Mouse (Mus musculus): ENCODE measurements at regions not wholly inside any gene's neighbourhood (a gene's known extent, or its start where the extent isn't known, plus 50 kb on each side); places are given as distances from the start of the nearest gene placed in this dataset.

GRCm38 (mm10) chr7:37144303-37144702, 446.4 kb downstream of the Tshz3 start:
- no peak for DNase-seq
- Histone ChIP-seq H3K27ac (no peak overlapping the region), H3K4me3 (no peak overlapping the region)
- no peak for TF ChIP-seq CTCF (IDR thresholded peaks at IDR 0.05)
- intact Hi-C loops (cut with DNase I): no loop called here

- H3K27ac ChIP-seq: no peak overlapping the region
- H3K4me3 ChIP-seq: no peak overlapping the region
- intact Hi-C loops (cut with DNase I): no loop called here
- no peak for DNase-seq
- no peak for TF ChIP-seq CTCF (IDR thresholded peaks at IDR 0.05)
These were observed 451.8 kb downstream of the Tshz3 start for GRCm38 (mm10) chr7:37149711-37150110.

GRCm38 (mm10) chr7:37159801-37160200, 461.9 kb downstream of the Tshz3 start:
- TF ChIP-seq CTCF (IDR thresholded peaks at IDR 0.05): no peak
- DNase-seq: no peak
- Histone ChIP-seq H3K27ac (no peak overlapping the region), H3K4me3 (no peak overlapping the region)
- intact Hi-C loops (cut with DNase I): no loop called here

- DNase-seq: no peak
These were observed 471.0 kb downstream of the Tshz3 start for GRCm38 (mm10) chr7:37168883-37169282.

GRCm38 (mm10) chr7:37175746-37176145, 477.8 kb downstream of the Tshz3 start:
- DNase-seq: no peak
- TF ChIP-seq CTCF (IDR thresholded peaks at IDR 0.05): no peak
- intact Hi-C loops (cut with DNase I): no loop called here

More at GRCm38 (mm10) chr7:37168883-37169282, 471.0 kb downstream of the Tshz3 start:
- intact Hi-C loops (cut with DNase I): no loop called here
- TF ChIP-seq CTCF (IDR thresholded peaks at IDR 0.05): no peak
- no peak overlapping the region for H3K27ac ChIP-seq
- no peak overlapping the region for H3K4me3 ChIP-seq

GRCm38 (mm10) chr7:37178256-37178655, 480.3 kb downstream of the Tshz3 start:
- H3K27ac ChIP-seq: no peak overlapping the region
- intact Hi-C loops (cut with DNase I): no loop called here
- no peak for DNase-seq
- H3K4me3 ChIP-seq: no peak overlapping the region
- TF ChIP-seq CTCF (IDR thresholded peaks at IDR 0.05): no peak

More at GRCm38 (mm10) chr7:37175746-37176145, 477.8 kb downstream of the Tshz3 start:
- Histone ChIP-seq H3K27ac (no peak overlapping the region), H3K4me3 (no peak overlapping the region)

GRCm38 (mm10) chr7:37179907-37180306, 482.0 kb downstream of the Tshz3 start:
- H3K4me3 ChIP-seq: no peak overlapping the region
- DNase-seq: no peak
- H3K27ac ChIP-seq: no peak overlapping the region
- intact Hi-C loops (cut with DNase I): no loop called here
- TF ChIP-seq CTCF (IDR thresholded peaks at IDR 0.05): no peak

GRCm38 (mm10) chr7:37180416-37180815, 482.5 kb downstream of the Tshz3 start:
- DNase-seq: no peak
- Histone ChIP-seq H3K27ac (no peak overlapping the region), H3K4me3 (no peak overlapping the region)
- intact Hi-C loops (cut with DNase I): no loop called here
- TF ChIP-seq CTCF (IDR thresholded peaks at IDR 0.05): no peak

- intact Hi-C loops (cut with DNase I): no loop called here
- H3K4me3 ChIP-seq: no peak overlapping the region
- no peak for DNase-seq
- H3K27ac ChIP-seq: no peak overlapping the region
- TF ChIP-seq CTCF (IDR thresholded peaks at IDR 0.05): no peak
These were observed 483.2 kb downstream of the Tshz3 start for GRCm38 (mm10) chr7:37181109-37181508.

- intact Hi-C loops (cut with DNase I): no loop called here
- no peak for TF ChIP-seq CTCF (IDR thresholded peaks at IDR 0.05)
- Histone ChIP-seq H3K27ac (no peak overlapping the region), H3K4me3 (no peak overlapping the region)
- DNase-seq: no peak
These were observed 494.6 kb downstream of the Tshz3 start for GRCm38 (mm10) chr7:37192536-37192935.

- no peak overlapping the region for H3K27ac ChIP-seq
- DNase-seq: no peak
- TF ChIP-seq CTCF (IDR thresholded peaks at IDR 0.05): no peak
- intact Hi-C loops (cut with DNase I): no loop called here
- H3K4me3 ChIP-seq: no peak overlapping the region
These were observed 506.9 kb downstream of the Tshz3 start for GRCm38 (mm10) chr7:37204800-37205199.

- Histone ChIP-seq H3K27ac (no peak overlapping the region), H3K4me3 (no peak overlapping the region)
- TF ChIP-seq CTCF (IDR thresholded peaks at IDR 0.05): no peak
- intact Hi-C loops (cut with DNase I): no loop called here
- no peak for DNase-seq
These were observed 510.4 kb downstream of the Tshz3 start for GRCm38 (mm10) chr7:37208305-37208704.

- TF ChIP-seq CTCF (IDR thresholded peaks at IDR 0.05): no peak
- intact Hi-C loops (cut with DNase I): no loop called here
- H3K27ac ChIP-seq: no peak overlapping the region
- no peak for DNase-seq
- no peak overlapping the region for H3K4me3 ChIP-seq
These were observed 515.8 kb downstream of the Tshz3 start for GRCm38 (mm10) chr7:37213751-37214181.

- no peak overlapping the region for H3K4me3 ChIP-seq
- TF ChIP-seq CTCF (IDR thresholded peaks at IDR 0.05): no peak
- intact Hi-C loops (cut with DNase I): no loop called here
- no peak overlapping the region for H3K27ac ChIP-seq
- no peak for DNase-seq
These were observed 517.6 kb downstream of the Tshz3 start for GRCm38 (mm10) chr7:37215498-37215897.

GRCm38 (mm10) chr7:37220476-37220875, 522.6 kb downstream of the Tshz3 start:
- intact Hi-C loops (cut with DNase I): no loop called here
- H3K4me3 ChIP-seq: no peak overlapping the region
- no peak for DNase-seq
- TF ChIP-seq CTCF (IDR thresholded peaks at IDR 0.05): no peak
- no peak overlapping the region for H3K27ac ChIP-seq

All from gastrocnemius, adult 2 months (tissue).